ENCODE assay signal across 20 mouse cellular contexts in the genomic region with DNA sequence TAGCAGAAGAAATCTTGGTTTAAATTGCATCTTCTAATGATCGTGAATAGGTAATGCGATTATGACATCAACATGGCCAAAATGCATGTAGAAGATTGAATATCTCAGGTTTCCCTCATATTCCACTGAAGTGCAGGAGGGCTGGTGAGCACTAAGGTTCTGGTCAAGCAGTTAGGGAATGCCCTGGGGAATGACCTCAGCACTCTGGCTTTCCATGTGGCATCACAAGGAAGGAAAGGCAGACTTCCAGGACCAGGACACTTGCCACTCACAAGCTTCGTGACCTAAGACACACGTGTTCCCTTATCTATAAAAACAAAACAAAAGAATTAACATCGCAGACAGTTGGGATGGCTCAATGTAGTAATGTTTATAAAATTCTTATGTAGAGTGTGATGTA.
DNase-seq lines count a peak whose midpoint lies in the region; ATAC-seq and TF ChIP-seq lines count a peak whose summit lies in the region.
"Had no signal": no experiment of that assay in that cellular context is flagged by ENCODE, and none has a peak within 500 bp of the region (broad histone marks: within the 10 kb centered on the region; RNA-seq: fewer than 3 reads in every experiment).

No protein-coding gene starts in this region.

- H3K4me1 ChIP-seq in lung, embryonic 15.5 days = peaks cover 43% of the 10 kb centered on the region
- peaks cover 6% of the 10 kb centered on the region for H3K4me1 ChIP-seq in lung, adult 2 months (ENCODE audit: control insufficient read depth, insufficient read depth, low read length)
- no peaks in the 10 kb centered on the region for H3K4me1 ChIP-seq in cerebellum, adult 2 months (ENCODE audit: control insufficient read depth, insufficient read depth, low read length)

- no peaks in the 10 kb centered on the region for H3K27me3 ChIP-seq in lung, embryonic 15.5 days
- H3K27me3 ChIP-seq in cerebellum, adult 2 months (ENCODE audit: control insufficient read depth, insufficient read depth, low read length) = no peaks in the 10 kb centered on the region
- H3K27me3 ChIP-seq: embryonic facial prominence, embryonic 12.5 days; Patski had no signal

- H3K27ac ChIP-seq in lung, embryonic 15.5 days = peak overlapping the region; percentile 22
- no peak overlapping the region for H3K27ac ChIP-seq in cerebellum, adult 2 months (ENCODE audit: insufficient read depth, low read length)
- H3K27ac ChIP-seq: embryonic facial prominence, embryonic 10.5 days; embryonic facial prominence, embryonic 12.5 days; forebrain, embryonic 13.5 days; forebrain, embryonic 15.5 days had no signal

- H3K4me3 ChIP-seq in lung, embryonic 15.5 days = no peak overlapping the region
- H3K4me3 ChIP-seq in lung, adult 2 months (replicated peaks; ENCODE audit: extremely low read depth, low read depth, low read length) = no peak overlapping the region
- H3K4me3 ChIP-seq in cerebellum, adult 2 months (replicated peaks; ENCODE audit: insufficient read depth, low read depth, low read length) = no peak overlapping the region
- H3K4me3 ChIP-seq: embryonic facial prominence, embryonic 10.5 days; embryonic facial prominence, embryonic 12.5 days; forebrain, embryonic 13.5 days; forebrain, embryonic 15.5 days had no signal

- 72% methylated on average over 5 of the region's 5 CpGs for WGBS in lung, embryonic 15.5 days
- 76% methylated on average over 5 of the region's 5 CpGs for WGBS in lung, adult 2 months
- 95% methylated on average over 5 of the region's 5 CpGs for WGBS in cerebellum, adult 2 months

- DNase-seq in lung, adult 2 months = no peak
- DNase-seq in MN1 (ENCODE audit: low spot score) = peak; percentile 19
- DNase-seq in adipocyte (ENCODE audit: low spot score) = peak; percentile 6
- DNase-seq in cerebellum, adult 2 months = no peak
- DNase-seq: adrenal gland, adult 2 months; adrenal gland, postnatal 10 days; adrenal gland, postnatal 25 days; cerebellum, adult 11 months; cerebellum, adult 18-20 months; cerebellum, adult 9-10 months; cerebellum, postnatal 10 days; cerebellum, postnatal 25 days; forebrain, postnatal 0 days had no signal

- H3K36me3 ChIP-seq in lung, embryonic 15.5 days = no peaks in the 10 kb centered on the region
- H3K36me3 ChIP-seq: embryonic facial prominence, embryonic 10.5 days; embryonic facial prominence, embryonic 12.5 days; forebrain, embryonic 15.5 days had no signal

- H3K9me3 ChIP-seq in lung, embryonic 15.5 days = no peaks in the 10 kb centered on the region
- H3K9me3 ChIP-seq: embryonic facial prominence, embryonic 10.5 days; embryonic facial prominence, embryonic 12.5 days; forebrain, embryonic 13.5 days; forebrain, embryonic 15.5 days had no signal

- no peak for ATAC-seq in lung, embryonic 15.5 days (ENCODE audit: borderline replicate concordance, extremely low read depth, low FRiP score, low TSS enrichment)
- ATAC-seq: activated CD4-positive, CD25-positive, alpha-beta regulatory T cell, adult 4 months; forebrain, embryonic 13.5 days; forebrain, embryonic 15.5 days; forebrain, postnatal 0 days; Patski had no signal

- no peak overlapping the region for H3K9ac ChIP-seq in lung, embryonic 15.5 days
- H3K9ac ChIP-seq: embryonic facial prominence, embryonic 12.5 days; forebrain, embryonic 13.5 days; forebrain, embryonic 15.5 days; forebrain, postnatal 0 days had no signal

- no peak overlapping the region for H3K4me2 ChIP-seq in lung, embryonic 15.5 days
- H3K4me2 ChIP-seq: embryonic facial prominence, embryonic 12.5 days; forebrain, embryonic 13.5 days; forebrain, embryonic 15.5 days had no signal

- no peak for TF ChIP-seq POLR2A in lung, adult 2 months (IDR thresholded peaks at IDR 0.05; ENCODE audit: borderline replicate concordance, extremely low read depth, low read depth, low read length)
- no peak for TF ChIP-seq POLR2A in cerebellum, adult 2 months (IDR thresholded peaks at IDR 0.05; ENCODE audit: borderline replicate concordance, insufficient read depth, low read length)

- no peak for TF ChIP-seq CTCF in lung, adult 2 months (IDR thresholded peaks at IDR 0.05; ENCODE audit: insufficient read depth, low read length)
- no peak for TF ChIP-seq CTCF in cerebellum, adult 2 months (IDR thresholded peaks at IDR 0.05; ENCODE audit: borderline replicate concordance, insufficient read depth, low read depth, low read length)

Comparison
In these comparisons a context has a peak if more than half of its experiments do, and no peak if none do; other contexts are left out.
1. DNase-seq: peak in MN1 (single experiment) and adipocyte (single experiment); none in lung, adult 2 months (single experiment) and cerebellum, adult 2 months (0 of 2).